Mouse (Mus musculus): ENCODE measurements around the gene Slc26a9. TPM values are rescaled to one million over a fixed set of nuclear protein-coding genes. Genes with fewer than 3 reads are reported as not detected.

Slc26a9 gene
- polyA plus RNA-seq, 1 experiment, result 0.12 TPM

Other genes starting within 250 kb of the Slc26a9 start
- 21.9 and 28.4 TPM in 2 replicates for gene Srgap2, start 216.7 kb upstream of the Slc26a9 start, polyA plus RNA-seq (2012; rRNA removed)
- gene Fam72a, start 216.1 kb upstream of the Slc26a9 start, polyA plus RNA-seq (2012; rRNA removed), result 0.42 and 0.43 TPM in 2 replicates
- not detected in 2 replicates for gene Avpr1b, start 144.8 kb upstream of the Slc26a9 start, polyA plus RNA-seq (2012; rRNA removed)
- 1.1 and 1.8 TPM in 2 replicates for gene Ctse, start 105.7 kb upstream of the Slc26a9 start, polyA plus RNA-seq (2012; rRNA removed)
- gene Rab7b, start 55.3 kb upstream of the Slc26a9 start, polyA plus RNA-seq (2012; rRNA removed), result 7.0 and 7.7 TPM in 2 replicates
- 1.9 and 2.6 TPM in 2 replicates for gene Pm20d1, start 53.4 kb downstream of the Slc26a9 start, polyA plus RNA-seq (2012; rRNA removed)
- gene Slc41a1, start 83.5 kb downstream of the Slc26a9 start, polyA plus RNA-seq (2012; rRNA removed), result 29.3 and 42.3 TPM in 2 replicates
- gene Rab29, start 123.2 kb downstream of the Slc26a9 start, polyA plus RNA-seq (2012; rRNA removed), result 23.4 and 35.2 TPM in 2 replicates
- 11.0 and 19.8 TPM in 2 replicates for gene Nucks1, start 166.5 kb downstream of the Slc26a9 start, polyA plus RNA-seq (2012; rRNA removed)
- 41.0 and 59.1 TPM in 2 replicates for gene Slc45a3, start 218.9 kb downstream of the Slc26a9 start, polyA plus RNA-seq (2012; rRNA removed)

Measured in gonadal fat pad, adult 2 months (tissue).